18 mouse cellular contexts compared by ENCODE assay signal in the genomic region with DNA sequence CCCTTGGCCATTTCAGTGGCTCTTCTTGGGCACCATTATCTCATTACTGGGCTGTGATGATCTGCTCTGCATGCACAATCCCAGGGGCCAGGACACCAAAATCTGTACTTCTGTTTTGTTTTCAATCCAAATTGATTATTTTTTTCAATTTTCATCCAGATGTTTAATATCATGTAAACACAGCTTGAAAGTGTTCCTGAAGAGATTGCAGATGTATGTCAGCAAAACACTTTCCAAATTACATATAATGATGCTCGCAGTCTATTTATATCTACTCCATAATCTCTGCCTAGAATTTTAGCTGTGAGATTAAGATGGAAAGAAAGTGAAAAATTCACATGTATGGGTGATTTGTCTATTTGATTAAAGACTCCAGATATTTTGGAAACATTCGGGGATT. TPM values are rescaled to one million over a fixed set of nuclear protein-coding genes. Genes with fewer than 3 reads are reported as not detected.
"Had no signal": no experiment of that assay in that cellular context is flagged by ENCODE, and none has a peak within 500 bp of the region (broad histone marks: within the 10 kb centered on the region; RNA-seq: fewer than 3 reads in every experiment).

No protein-coding gene starts in this region.

- H3K36me3 ChIP-seq: neural tube, embryonic 13.5 days; neural tube, embryonic 15.5 days; stomach, embryonic 15.5 days had no signal

- H3K9ac ChIP-seq: neural tube, embryonic 13.5 days; neural tube, embryonic 15.5 days; stomach, embryonic 15.5 days had no signal

- H3K27ac ChIP-seq: neural tube, embryonic 13.5 days; neural tube, embryonic 15.5 days; stomach, embryonic 15.5 days; stomach, postnatal 0 days had no signal

- H3K27me3 ChIP-seq: neural tube, embryonic 13.5 days; neural tube, embryonic 15.5 days; stomach, embryonic 15.5 days had no signal

- H3K9me3 ChIP-seq: neural tube, embryonic 13.5 days; neural tube, embryonic 15.5 days; stomach, embryonic 15.5 days had no signal

- H3K4me2 ChIP-seq: neural tube, embryonic 13.5 days; neural tube, embryonic 15.5 days; stomach, embryonic 15.5 days had no signal

- H3K4me1 ChIP-seq: neural tube, embryonic 13.5 days; neural tube, embryonic 15.5 days; stomach, embryonic 15.5 days had no signal

- DNase-seq: retina, postnatal 1 day; right cerebral cortex, adult 18-20 months; right cerebral cortex, postnatal 14 days; right cerebral cortex, postnatal 25 days; right cerebral cortex, postnatal 4 days; spleen, adult 18-20 months; thymus, adult 18-20 months; thymus, adult 2 months; thymus, postnatal 14 days; thymus, postnatal 25 days; thymus, postnatal 36 days; thymus, postnatal 4 days had no signal

- H3K4me3 ChIP-seq: neural tube, embryonic 13.5 days; neural tube, embryonic 15.5 days; stomach, embryonic 15.5 days had no signal

RNA-seq across cellular contexts. Expression of a gene that starts 9.6 kb away (rescaled TPM):
- polyA plus RNA-seq: stomach, embryonic 14.5 days; testis, adult 2 months had no signal
